Mouse (Mus musculus): Measurements from ENCODE around the gene Usp39. TPM values are rescaled to one million over a fixed set of nuclear protein-coding genes. Genes with fewer than 3 reads are reported as not detected.

Gene Usp39
- polyA plus RNA-seq, 1 experiment from 2014 or later: 52.6 TPM

DNA sequence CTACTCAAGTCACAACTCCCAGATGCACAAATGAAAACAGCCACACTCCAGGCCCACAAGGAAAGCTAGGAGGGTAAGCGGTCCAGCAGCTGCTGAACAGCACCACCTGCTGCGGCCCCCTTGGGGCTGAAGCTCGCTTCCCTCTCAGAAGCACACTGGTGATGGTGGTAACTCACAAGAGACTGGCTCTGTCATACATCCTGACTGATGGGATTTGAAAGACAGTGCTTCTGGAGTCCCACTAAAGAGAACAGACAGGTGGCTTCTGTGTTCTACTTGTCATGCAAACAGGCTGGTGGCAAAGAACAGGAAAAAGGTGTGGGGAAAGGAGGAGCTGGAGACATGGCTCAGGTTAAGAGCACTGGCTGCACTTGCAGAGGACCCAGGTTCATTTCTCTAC, 22.0 kb downstream of the Usp39 start:
- Histone ChIP-seq H3K9me3 (replicated peaks) (no peaks in the 10 kb centered on the region), H3K36me3 (peaks cover 98% of the 10 kb centered on the region), H3K27ac (peak overlapping the region; percentile 92), H3K27me3 (no peaks in the 10 kb centered on the region), H3K4me2 (no peak overlapping the region), H3K9ac (no peak overlapping the region), H3K4me1 (replicated peaks) (peaks cover 44% of the 10 kb centered on the region), H3K4me3 (replicated peaks) (no peak overlapping the region)
- no peak for DNase-seq
- no peak for ATAC-seq (ENCODE audit: low read depth)
- 90% methylated on average over 3 of the region's 3 CpGs for WGBS (ENCODE audit: insufficient replicate concordance)

- Histone ChIP-seq H3K9ac (no peak overlapping the region), H3K4me2 (no peak overlapping the region), H3K9me3 (replicated peaks) (no peaks in the 10 kb centered on the region), H3K4me1 (replicated peaks) (peaks cover 26% of the 10 kb centered on the region), H3K27me3 (no peaks in the 10 kb centered on the region), H3K27ac (no peak overlapping the region), H3K36me3 (peaks cover 92% of the 10 kb centered on the region), H3K4me3 (replicated peaks) (no peak overlapping the region)
- DNase-seq (peak; percentile 17), ATAC-seq (ENCODE audit: low read depth) (no peak)
- WGBS (ENCODE audit: insufficient replicate concordance): 74% methylated on average over 11 of the region's 11 CpGs
Observed at GRCm38 (mm10) chr6:72319019-72319418, 26.0 kb downstream of the Usp39 start.

DNA sequence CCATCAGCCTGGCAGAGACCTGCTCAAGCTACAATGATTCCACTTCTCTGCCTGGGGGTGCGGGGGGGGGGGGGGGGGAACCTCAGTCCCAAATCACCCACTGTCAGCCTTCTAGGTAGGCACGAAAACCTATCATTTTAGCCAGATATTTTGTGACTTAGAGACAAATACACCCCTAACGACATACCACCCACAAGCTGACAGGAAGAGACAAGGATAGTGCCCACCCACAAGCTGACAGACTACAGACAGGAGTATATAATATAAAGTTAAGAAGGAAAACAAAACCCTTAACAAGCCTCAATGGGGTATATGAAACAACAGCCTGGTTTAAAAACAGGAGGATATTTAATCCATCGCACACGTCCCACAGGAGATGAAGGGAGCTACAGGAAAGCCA, 26.5 kb downstream of the Usp39 start:
- H3K27me3 ChIP-seq: no peaks in the 10 kb centered on the region
- H3K4me2 ChIP-seq: no peak overlapping the region
- ATAC-seq (ENCODE audit: low read depth) (peak; percentile 39; the same call in 1 of the 2 replicates), DNase-seq (no peak)
- H3K36me3 ChIP-seq: peaks cover 91% of the 10 kb centered on the region
- H3K4me3 ChIP-seq (replicated peaks): no peak overlapping the region
- no peak overlapping the region for H3K9ac ChIP-seq
- WGBS (ENCODE audit: insufficient replicate concordance): 48% methylated on average over 5 of the region's 5 CpGs
- no peak overlapping the region for H3K27ac ChIP-seq
- H3K9me3 ChIP-seq (replicated peaks): no peaks in the 10 kb centered on the region
- peaks cover 22% of the 10 kb centered on the region for H3K4me1 ChIP-seq (replicated peaks)

- no peak overlapping the region for H3K4me3 ChIP-seq (replicated peaks)
- ATAC-seq (ENCODE audit: low read depth) (no peak), DNase-seq (no peak)
- H3K27ac ChIP-seq: no peak overlapping the region
- peaks cover 16% of the 10 kb centered on the region for H3K4me1 ChIP-seq (replicated peaks)
- peaks cover 80% of the 10 kb centered on the region for H3K36me3 ChIP-seq
- H3K4me2 ChIP-seq: no peak overlapping the region
- no peaks in the 10 kb centered on the region for H3K27me3 ChIP-seq
- no peaks in the 10 kb centered on the region for H3K9me3 ChIP-seq (replicated peaks)
- H3K9ac ChIP-seq: no peak overlapping the region
- WGBS (ENCODE audit: insufficient replicate concordance): 69% methylated on average over 1 of the region's 1 CpGs
Observed at GRCm38 (mm10) chr6:72316044-72316443, 28.9 kb downstream of the Usp39 start.

GRCm38 (mm10) chr6:72315384-72315783, 29.6 kb downstream of the Usp39 start:
- no peak overlapping the region for H3K9ac ChIP-seq
- no peak overlapping the region for H3K4me3 ChIP-seq (replicated peaks)
- no peaks in the 10 kb centered on the region for H3K9me3 ChIP-seq (replicated peaks)
- no peak for DNase-seq
- H3K27ac ChIP-seq: no peak overlapping the region
- WGBS (ENCODE audit: insufficient replicate concordance): 82% methylated on average over 2 of the region's 2 CpGs
- H3K36me3 ChIP-seq: peaks cover 73% of the 10 kb centered on the region
- no peak for ATAC-seq (ENCODE audit: low read depth)
- no peak overlapping the region for H3K4me2 ChIP-seq
- no peaks in the 10 kb centered on the region for H3K27me3 ChIP-seq
- H3K4me1 ChIP-seq (replicated peaks): peaks cover 16% of the 10 kb centered on the region

DNA sequence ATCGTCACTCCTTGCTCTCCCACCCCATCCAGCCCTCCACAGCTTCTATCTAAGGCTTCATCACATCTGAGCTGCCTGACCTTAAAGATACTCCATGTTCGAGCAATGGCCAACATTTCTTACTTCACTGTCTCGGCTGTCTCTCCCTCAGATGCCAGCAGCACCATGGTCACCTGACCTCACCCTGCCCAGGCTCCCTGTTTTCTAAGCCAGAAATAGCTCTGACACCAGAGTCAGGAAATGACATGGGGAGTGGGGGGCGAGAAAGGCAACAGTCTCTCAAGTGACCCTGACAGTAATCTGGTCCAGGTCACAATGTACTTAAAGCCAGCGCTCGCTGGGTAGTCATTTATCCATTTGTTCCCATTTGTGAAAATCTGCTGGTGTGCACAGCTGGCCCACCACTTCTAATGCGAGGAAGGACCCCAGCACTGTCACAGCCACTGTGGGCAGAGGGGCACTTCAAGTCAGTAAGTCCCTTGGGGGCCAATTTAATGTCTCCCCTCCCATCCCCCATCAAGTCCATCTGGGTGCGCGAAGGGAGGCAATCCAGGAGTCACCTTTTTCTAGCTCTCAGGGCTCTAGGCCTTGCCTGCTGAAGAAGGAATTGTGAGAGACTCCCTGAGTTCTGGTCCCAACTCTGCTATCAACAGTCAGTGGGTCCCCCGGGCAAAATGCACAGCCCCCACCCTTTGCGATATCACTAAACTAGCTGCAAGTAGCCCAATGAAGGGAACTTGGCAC, 31.7 kb downstream of the Usp39 start:
- WGBS (ENCODE audit: insufficient replicate concordance): 83% methylated on average over 11 of the region's 11 CpGs

DNA sequence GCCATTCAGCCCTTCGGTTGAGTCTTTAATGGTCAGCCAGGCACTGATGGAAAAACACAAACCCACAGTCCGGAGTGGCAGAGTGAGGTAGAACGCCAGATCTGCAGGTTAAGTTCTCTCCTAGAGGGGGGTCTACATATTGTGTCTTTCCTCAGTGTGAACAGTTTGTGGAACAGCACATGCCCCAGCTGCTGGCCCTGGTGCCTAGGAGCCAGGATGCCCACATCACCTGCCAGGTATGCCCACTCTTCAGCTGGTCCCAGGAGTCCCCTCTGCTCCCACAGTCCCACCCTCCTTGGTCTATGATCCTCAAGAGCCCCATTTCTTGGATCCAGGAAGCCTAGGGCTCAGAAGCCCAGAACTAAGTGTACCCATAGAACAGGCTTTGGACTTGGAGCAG, 32.8 kb downstream of the Usp39 start:
- Histone ChIP-seq H3K4me3 (replicated peaks) (no peak overlapping the region), H3K9ac (no peak overlapping the region), H3K27me3 (no peaks in the 10 kb centered on the region), H3K36me3 (peaks cover 41% of the 10 kb centered on the region), H3K4me2 (no peak overlapping the region), H3K4me1 (replicated peaks) (peaks cover 7% of the 10 kb centered on the region; the same call in 1 of the 2 replicates), H3K9me3 (replicated peaks) (no peaks in the 10 kb centered on the region), H3K27ac (no peak overlapping the region)
- WGBS (ENCODE audit: insufficient replicate concordance): 79% methylated on average over 3 of the region's 3 CpGs
- DNase-seq: no peak
- no peak for ATAC-seq (ENCODE audit: low read depth)

More for the DNA sequence above, 31.7 kb downstream of the Usp39 start:
- ATAC-seq (ENCODE audit: low read depth): no peak
- H3K36me3 ChIP-seq: peaks cover 52% of the 10 kb centered on the region
- H3K4me3 ChIP-seq (replicated peaks): no peak overlapping the region
- H3K9ac ChIP-seq: no peak overlapping the region
- H3K4me1 ChIP-seq (replicated peaks): peaks cover 7% of the 10 kb centered on the region
- no peak overlapping the region for H3K4me2 ChIP-seq
- no peak for DNase-seq
- no peak overlapping the region for H3K27ac ChIP-seq
- H3K9me3 ChIP-seq (replicated peaks): no peaks in the 10 kb centered on the region
- no peaks in the 10 kb centered on the region for H3K27me3 ChIP-seq

GRCm38 (mm10) chr6:72303510-72303909, 41.5 kb downstream of the Usp39 start:
- H3K4me2 ChIP-seq: no peak overlapping the region
- WGBS (ENCODE audit: insufficient replicate concordance): 49% methylated on average over 9 of the region's 9 CpGs
- H3K36me3 ChIP-seq: no peaks in the 10 kb centered on the region
- no peak for DNase-seq
- H3K27me3 ChIP-seq: 0 out of 2 replicates have a peak, but pooled peaks cover 6% of the 10 kb centered on the region
- ATAC-seq (ENCODE audit: low read depth): no peak
- no peak overlapping the region for H3K27ac ChIP-seq
- H3K4me1 ChIP-seq (replicated peaks): peaks cover 16% of the 10 kb centered on the region
- no peaks in the 10 kb centered on the region for H3K9me3 ChIP-seq (replicated peaks)
- H3K9ac ChIP-seq: no peak overlapping the region
- H3K4me3 ChIP-seq (replicated peaks): no peak overlapping the region

- WGBS (ENCODE audit: insufficient replicate concordance): 70% methylated on average over 11 of the region's 11 CpGs
- Histone ChIP-seq H3K4me3 (replicated peaks) (no peak overlapping the region), H3K27me3 (0 out of 2 replicates have a peak, but pooled peaks cover 6% of the 10 kb centered on the region), H3K9ac (no peak overlapping the region), H3K9me3 (replicated peaks) (no peaks in the 10 kb centered on the region), H3K36me3 (no peaks in the 10 kb centered on the region), H3K4me1 (replicated peaks) (peaks cover 16% of the 10 kb centered on the region), H3K27ac (no peak overlapping the region), H3K4me2 (no peak overlapping the region)
- ATAC-seq (ENCODE audit: low read depth): no peak
- no peak for DNase-seq
Observed at GRCm38 (mm10) chr6:72302349-72302925, 42.5 kb downstream of the Usp39 start.

DNA sequence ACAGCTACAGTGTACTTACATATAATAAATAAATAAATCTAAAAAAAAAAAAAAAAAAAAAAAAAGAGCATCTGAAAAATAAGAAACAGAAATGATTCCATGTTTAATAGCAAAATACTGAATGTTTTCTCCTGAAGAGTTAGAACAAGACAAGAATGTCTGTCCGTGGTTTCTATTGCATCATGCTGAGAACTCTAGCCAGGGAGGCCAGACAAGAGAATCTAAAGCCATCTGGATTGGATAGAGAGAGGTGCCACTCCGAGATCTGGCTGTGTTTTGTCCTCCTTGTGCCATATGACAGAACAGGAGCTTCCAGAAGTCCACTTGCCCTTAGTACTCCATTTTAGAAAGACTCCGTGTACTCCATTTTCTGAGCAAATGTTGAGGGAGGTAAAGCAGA, 47.2 kb downstream of the Usp39 start:
- Histone ChIP-seq H3K27me3 (peaks cover 10% of the 10 kb centered on the region; the same call in 1 of the 2 replicates), H3K9ac (no peak overlapping the region), H3K4me1 (replicated peaks) (peaks cover 19% of the 10 kb centered on the region; the same call in 1 of the 2 replicates), H3K4me2 (no peak overlapping the region), H3K4me3 (replicated peaks) (no peak overlapping the region), H3K36me3 (no peaks in the 10 kb centered on the region), H3K27ac (no peak overlapping the region), H3K9me3 (replicated peaks) (no peaks in the 10 kb centered on the region)
- no peak for DNase-seq
- ATAC-seq (ENCODE audit: low read depth): no peak
- 64% methylated on average over 3 of the region's 3 CpGs for WGBS (ENCODE audit: insufficient replicate concordance)

DNA sequence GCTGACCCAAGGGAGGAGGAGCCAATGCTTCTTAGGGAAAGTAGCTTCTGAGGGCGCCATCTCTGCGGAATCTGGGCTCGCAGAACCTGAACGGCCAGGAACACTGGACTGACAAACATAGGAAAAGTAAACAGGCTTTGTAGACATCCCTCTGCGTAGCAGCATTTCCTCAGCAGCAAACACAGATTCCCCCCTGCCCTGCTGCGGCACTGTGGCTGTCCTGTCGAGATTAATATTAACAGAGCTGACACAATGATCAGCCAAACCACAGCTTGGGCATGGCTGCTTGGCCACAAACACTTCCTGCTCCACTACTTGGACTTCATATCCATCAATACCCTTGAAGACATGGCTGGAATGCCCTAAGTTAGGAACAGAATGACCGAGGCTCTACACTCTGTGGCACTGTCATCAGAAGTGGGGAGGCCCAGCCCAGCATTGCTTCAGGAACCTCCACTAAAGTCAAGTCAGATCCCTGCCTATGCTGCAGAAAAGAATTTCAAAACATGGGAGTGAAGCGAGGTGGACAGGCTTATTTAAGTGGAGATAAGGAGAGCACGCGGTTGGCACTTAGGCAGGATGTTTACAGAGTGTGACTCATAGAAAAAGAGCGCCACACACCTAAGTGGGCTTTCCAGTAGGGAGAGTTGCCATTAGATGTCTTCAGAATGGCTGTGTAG, 51.9 kb downstream of the Usp39 start:
- WGBS (ENCODE audit: insufficient replicate concordance): 29% methylated on average over 12 of the region's 12 CpGs
- ATAC-seq (ENCODE audit: low read depth) (peak; percentile 60), DNase-seq (no peak)
- H3K9me3 ChIP-seq (replicated peaks): no peaks in the 10 kb centered on the region
- H3K4me2 ChIP-seq: no peak overlapping the region
- H3K27ac ChIP-seq: peak overlapping the region; percentile 67
- H3K4me3 ChIP-seq (replicated peaks): no peak overlapping the region
- H3K4me1 ChIP-seq (replicated peaks): peaks cover 18% of the 10 kb centered on the region; the same call in 1 of the 2 replicates
- no peaks in the 10 kb centered on the region for H3K36me3 ChIP-seq
- H3K9ac ChIP-seq: no peak overlapping the region
- peaks cover 35% of the 10 kb centered on the region for H3K27me3 ChIP-seq
